Mouse (Mus musculus): Measurements from ENCODE around the gene Vps13d.

Gene Vps13d

DNA sequence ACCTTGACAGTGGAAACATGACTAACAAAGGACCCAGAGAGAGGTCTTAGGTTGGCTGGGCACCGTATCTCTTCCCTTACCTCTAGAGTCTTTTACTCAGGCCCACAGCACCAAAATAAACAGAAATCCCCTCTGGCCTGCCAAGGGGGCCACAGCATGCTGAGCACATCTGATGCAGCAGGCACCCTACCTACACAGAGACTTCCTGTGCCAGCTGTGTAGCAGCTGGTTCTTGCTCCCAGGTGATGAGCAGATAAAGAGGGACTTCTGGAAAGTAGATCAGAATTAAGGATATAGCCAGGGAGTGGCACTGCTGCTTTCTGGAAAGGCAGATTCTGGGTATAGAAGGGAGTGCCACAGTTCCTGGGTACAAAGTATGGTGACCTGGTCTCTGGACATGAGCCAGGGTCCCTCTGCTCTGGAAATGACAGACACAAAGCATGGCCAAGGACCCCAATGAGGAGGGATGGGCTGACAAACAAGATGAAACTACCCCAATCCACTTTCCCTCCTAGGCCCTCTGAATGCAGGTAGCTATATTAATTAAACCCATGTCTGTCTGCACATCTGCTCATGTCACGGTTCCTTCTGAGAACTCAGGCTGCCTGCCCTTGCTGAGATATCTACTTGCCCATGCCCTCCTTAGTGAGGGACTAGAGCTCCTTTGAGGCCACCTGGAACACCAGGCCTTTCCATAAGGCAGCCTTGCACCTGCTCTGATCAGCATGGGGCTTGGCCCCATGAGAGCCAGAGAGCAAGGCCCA, 195.8 kb downstream of the Vps13d start:
- DNase-seq: no peak

DNA sequence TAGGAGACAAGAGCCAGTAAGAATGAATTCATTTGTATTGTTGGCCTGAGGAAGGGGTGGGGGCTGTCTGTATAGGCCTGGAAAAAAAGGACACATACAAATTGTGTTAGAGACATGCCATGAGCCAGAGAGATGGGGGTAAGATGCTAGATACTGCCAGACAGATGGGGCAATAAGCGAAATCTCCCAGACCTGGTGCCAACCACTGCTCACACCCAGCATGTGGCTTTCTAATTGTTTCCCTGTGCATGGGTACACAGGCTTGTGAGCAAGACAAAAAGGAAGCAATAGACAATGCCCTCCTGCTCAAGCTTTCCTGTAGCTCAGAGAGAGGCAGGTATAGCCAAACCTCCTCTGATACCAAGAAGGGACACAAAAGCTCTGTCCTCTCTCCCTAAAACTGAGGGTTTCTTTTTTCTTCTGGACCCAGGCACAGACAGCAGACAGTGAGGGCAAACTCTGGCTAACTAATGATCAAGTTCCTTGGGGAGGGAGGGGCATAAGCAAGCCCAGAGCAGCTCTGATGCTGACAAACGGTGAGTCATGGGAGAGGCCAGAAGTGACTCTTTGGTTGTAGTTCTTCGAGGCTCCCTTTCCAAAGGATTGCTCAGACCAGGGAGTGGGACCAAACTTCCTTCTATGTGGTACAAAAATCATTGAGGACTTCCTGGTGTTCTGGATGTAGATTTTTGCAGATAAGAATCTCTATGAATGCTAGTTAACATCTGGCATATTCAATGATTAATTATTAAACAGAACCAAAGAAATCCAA, 196.7 kb downstream of the Vps13d start:
- no peak for DNase-seq

DNA sequence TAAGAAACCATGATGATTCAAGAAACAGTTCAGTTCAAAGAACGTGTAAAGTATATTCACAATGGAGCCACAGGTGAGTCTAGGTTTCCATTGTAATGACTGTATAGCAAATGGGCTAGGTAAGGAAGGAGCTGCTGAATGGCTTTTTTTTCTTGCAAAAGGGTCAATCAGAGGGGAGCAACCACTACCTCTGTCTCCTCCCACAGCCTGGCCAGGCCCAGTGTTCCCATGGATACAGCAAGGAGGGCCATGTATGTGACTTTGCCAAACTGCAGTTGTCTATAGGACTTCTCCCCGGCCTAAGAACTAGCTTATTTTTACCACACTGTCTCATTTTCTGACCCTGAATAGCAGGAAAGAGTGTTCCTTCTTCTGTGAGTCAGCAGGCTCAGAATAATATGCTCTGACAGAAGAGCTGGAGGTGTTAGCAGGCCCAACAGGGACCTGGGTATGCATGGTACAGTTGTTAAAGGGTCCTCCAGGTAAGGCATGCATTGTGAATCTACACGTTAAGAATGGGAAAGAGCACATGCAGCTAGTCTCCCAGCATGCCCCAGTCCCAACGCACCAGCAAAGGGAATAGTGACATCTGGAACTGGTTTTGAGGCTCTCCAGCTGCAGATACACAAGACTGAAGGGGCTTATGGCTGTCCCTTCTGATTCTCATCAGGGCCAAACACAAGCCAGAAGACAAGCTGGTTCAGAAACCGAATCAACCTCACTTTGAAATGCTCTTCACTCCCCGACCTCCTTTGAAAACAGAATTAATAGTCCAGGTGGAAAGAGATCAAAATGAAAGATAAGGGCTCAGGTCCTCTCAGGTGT, 197.6 kb downstream of the Vps13d start:
- DNase-seq: no peak

DNA sequence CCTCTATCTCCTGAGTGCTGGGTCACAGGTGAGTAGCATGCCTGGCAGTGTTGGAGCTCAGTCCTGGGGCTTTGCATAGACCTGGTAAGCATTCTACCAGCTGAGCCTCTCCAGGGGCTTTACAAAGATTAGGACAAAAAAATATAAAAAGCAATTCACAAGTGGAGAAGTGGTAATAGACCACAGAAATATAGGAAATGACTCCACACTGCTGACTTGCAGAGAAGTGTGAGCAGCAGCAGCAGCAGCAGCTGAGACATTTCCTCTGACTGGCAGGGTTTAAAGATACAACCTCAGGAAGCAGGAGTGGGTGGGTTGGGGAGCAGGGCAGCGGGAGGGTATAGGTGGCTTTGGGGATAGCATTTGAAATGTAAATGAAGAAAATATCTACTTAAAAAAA, 199.0 kb downstream of the Vps13d start:
- DNase-seq: no peak

DNA sequence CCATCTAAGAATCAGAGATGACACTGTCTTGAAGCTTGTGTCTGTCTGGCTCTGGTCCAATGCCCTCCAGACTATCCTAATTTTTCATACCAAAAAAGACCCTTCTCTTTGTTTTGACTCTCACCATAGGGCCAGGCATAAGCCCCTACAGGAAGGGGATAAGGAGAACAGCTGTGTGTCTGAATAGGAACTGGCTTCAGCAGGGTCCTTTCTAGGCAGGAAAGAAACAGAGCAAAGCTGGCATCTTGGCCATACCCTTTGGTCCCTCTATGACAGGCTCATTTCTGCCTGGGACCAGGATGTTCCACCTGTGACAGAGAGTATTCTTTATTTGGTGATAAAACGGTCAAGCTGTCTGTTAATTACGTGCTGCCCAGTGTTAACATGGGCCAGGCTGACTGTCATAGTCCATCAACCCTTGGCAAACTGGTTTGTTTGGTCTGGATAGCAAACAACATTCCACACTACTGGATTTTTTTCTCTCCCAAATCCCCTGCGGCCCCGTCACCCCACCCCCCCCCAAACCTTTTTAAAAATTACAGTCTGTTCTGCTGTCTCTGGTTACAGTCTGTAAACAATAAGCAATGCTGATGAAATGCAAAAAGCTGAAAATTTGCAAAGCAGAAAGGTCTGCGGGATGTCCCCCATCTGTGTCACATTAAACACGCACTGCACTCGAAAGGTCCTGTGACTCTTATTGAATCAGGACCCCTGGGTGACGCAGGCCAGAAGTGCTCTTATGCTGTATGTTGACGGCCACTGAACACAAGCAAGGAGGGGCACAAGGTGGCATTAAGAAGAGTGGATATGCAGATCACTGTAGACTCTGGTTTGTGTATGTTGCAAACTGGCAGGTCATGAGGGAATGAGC, 201.5 kb downstream of the Vps13d start:
- no peak for DNase-seq

DNA sequence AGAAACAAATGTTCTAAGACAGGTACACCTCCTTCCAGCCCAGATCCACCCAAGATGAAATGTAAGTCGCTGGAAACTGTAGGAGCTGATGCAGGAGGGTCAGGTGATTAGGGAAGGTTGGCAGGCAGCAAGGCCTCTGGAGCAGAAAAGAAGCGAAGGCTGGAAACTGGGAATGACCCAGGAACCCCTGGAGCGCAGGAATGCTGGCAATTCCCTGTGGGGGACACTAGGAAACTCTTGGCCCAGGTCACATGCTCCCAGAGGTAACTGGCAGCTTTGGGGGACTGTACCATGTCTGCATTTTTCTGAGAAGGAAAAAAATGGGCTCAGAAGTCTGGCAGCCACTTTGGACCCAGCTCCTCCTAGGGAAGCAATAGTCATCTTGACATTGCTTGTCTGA, 202.4 kb downstream of the Vps13d start:
- DNase-seq: no peak

DNA sequence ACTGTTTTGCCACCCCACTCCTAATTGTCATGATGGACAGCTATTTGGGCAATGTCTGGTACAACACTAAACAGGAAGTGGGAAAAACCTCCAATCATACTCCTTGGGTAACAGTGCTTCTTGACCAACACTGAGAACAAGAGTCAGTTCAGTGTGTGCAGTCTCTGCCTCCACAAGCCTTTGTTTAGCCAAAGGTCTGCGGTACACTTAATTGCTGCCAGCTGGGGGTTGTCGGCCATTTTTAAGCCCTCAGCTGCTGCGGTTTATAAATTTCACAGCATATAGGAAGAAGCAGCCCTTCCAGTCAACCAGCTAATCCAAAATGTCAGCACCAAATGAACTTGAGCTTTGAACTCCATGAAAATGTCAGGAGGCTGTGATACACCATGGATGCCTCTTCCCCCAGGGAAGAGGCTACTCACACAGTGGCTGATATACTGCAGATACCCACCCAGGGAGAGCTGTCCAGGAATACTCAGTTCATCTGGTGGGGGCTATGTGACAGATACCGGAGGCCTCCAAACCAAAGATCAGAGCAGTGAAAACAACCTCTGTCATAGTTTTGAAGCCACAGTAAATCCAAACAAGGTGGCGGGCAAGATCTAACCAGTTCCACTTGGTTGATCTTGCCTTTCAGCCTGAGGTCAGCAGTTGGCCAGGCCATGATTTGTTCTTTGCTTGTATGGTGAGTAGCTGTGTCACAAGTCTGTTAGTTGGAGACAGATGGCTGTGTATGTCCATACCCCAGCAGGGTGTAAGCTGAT, 206.2 kb downstream of the Vps13d start:
- DNase-seq: no peak

DNA sequence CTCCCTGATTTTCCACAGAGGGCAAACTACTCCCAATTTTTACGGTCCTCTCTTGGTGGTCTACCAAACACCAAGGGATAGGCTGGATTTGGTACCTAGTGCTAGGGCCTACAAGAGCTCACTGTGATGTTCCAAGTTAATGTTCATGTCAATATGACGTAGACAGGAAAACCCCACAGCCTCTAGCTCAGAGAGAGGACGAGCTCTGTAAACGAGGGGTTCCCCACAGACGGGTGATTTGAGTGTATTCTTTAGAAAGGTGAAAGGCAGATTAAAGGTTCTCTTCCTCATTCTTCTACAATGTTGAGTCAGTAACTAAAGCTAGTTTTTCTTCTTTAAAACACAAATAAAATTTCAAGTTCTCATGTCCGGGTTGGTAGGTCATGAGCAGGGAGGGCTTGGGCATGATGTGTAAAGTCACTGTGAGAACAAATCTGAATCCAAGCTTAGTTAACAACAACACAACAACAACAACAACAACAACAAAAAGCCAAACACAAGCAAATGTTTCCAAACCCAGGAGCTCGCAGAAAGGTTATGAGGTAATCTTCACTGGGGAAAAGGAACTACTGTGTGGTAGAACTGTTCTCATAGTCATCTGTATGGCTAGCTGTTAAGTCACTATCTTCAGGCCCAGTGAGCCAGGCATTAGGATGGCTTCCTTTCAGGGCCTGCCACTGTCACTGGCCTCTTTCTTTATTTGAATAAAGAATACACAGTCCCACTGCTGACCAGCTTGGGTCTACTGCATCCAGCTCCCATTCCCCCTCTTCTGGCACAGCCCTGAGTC, 208.6 kb downstream of the Vps13d start:
- DNase-seq: no peak

DNA sequence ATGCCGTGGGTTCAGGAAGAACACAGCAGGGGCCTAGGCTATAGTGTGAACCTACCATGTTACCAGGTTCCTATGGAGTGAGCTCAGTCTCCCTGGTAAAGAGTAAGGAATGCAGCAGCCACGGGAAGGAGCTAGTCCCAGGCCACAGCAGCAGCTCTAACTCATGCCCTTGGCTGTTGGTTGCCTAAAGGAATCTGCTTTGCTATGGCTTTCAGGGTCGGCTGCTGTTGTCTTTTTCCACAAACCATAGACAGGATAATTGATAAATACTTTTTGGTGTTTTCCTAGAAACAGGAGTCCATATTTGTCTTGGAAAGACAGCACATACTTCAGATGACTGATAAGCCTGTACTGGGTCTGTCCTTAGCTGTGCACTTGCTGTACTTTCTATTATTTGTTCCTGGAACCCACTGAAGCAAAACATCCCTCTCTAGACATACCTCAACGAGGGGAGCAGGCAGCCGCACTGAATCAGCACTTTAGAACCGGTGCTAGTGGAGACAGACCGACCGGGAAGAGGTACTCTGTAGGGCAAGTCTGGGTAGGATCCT, 210.9 kb downstream of the Vps13d start:
- DNase-seq: no peak

DNA sequence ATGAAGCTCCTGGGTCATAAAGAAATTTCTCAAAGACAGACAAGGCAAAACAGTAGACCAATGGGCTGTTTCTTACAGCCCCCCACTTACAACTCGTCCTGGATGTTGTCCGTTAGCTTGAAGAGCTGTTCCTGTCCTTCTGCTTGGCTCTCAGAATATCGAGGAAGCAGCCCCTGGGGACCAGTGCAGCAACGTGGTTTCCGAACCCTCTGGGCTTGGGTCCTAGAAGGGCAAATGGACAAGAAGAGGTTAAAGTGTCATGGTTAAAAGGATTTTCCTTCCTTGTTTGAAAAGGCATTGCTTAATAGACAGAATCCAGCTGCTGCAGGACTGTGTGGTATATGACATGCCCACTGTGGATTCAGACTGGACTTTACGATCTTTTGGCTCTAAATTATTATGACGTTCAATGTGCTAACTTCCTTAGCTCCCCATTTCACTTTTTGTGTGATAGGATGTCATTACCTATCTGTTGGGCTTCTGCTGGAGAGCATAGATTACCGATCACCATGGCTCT, 211.5 kb downstream of the Vps13d start:
- DNase-seq: no peak

DNA sequence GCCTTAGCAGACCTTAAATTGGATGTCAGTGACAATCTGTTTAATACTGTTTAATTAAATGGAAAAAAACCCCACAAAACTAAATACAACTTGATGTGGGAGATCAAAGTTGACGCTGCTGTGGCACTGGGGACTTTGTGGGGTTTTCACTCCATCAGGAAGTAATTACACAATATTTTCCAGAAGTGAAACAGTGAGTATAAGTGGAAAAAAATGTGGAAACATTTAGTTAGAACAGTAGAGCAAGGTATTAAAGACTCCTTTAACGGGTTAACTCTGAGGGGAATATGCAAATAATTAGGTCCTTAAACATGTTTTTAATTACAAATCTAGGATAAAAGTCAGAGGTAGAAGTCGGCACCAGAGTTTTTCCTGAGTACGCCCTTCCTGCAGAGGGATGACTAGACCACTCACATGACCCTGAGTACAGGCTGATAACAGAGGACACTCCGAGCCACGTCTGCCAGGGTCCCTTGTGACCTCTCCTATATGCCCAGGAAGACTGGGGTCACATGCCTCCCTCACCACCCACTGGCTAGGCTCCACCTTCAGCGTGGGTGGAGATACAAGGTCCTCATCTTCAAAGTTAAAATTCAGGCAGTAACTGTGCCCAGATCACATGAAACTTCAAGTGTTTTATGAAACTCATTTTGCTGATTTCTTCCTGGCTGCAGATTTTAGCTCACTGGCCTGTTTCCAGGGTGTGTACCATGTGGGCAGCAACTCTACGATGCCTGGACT, 213.8 kb downstream of the Vps13d start:
- peak; percentile 77 for DNase-seq

DNA sequence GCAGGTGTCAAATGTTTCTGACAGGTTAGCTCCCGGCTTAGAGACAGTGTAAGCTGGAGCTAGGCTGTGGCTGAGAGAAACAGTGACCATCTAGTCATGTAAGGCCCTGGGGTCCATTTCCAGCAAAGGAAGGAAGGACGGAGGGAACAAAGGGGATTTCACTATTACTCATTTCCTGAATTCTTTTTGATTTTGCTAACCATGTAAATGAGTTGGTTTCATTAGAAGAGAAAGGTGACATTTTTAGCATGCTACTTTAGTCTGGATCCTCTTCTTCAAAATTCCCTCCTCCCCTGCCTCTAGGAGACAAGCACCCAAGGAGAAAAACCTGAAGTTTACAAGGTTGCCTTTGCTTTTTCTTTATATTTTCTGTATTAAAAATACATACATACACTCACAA, 214.7 kb downstream of the Vps13d start:
- no peak for DNase-seq

DNA sequence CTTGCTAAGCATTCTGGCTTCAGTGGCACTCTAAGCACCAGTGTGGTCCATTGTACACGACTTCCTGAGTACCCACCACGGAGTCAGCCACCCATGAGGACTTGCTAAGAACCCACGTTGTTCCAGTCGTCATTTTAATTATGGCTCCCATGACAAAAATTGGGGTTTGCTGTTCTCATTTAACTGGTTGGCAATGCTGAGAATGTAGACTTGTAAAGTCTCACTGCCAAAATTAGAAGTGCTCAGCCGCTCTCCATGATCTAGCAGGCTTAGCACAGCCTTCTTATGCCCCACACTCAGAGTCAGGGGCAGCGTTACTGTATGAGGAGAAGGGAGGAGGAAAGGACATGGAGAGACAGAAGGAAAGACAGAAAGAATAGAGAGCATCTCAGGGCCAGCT, 216.8 kb downstream of the Vps13d start:
- DNase-seq: no peak

DNA sequence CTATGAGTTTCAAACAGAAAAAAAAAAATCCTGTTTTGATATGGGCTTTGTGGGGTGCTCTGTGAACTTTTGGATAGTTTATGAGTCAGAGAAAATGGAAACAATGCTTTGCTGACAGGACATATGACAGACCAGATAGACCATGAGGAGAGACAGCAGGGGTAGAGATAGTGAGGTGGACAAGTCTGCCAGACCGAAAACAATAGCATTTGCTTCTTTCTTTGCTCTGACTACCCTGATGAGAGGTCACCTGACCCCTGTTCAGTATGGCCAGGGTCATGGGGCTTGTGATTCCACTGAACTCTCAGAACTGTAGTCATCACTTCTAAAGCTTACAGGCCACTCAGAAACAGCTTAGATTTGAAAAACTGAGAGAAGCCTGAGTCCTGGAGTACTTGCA, 217.7 kb downstream of the Vps13d start:
- no peak for DNase-seq

DNA sequence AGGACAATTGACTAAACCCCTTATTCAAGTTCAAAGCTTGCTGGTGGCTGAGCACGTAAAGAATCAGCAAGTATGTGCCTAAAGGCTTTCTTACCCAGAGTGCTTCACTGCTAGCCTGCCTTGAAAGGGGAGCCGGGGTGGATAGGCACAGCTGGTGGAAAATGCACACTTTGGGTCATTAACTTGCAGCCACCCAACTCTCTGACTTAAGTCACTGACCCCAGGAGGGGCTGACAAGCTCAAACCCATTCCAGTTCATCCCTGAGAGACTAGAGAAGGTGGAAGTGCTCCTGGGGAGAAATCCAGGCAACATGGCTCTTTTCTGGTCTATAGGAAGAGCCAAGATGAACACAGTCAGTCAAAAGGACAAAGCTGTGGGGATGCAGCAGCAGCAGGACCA, 219.3 kb downstream of the Vps13d start:
- DNase-seq: no peak

DNA sequence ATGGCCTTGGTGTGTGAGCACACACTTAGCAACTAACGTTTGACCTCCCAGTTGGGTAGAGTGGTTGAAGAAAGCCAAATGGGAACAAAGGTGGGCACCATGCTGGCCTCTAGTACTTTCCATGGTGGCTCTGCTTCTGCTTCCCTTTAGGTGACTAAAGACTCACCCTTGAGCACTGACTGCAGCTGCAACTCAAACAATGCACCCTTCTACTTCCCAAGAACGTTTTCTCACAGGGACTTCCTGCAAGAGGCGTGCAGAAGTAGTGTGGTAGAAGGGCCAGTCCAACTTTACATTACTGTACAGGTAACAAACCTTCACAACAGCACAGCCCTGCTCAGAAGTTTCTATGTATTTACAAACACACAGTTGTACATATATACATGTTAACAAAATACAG, 220.3 kb downstream of the Vps13d start:
- DNase-seq: no peak

DNA sequence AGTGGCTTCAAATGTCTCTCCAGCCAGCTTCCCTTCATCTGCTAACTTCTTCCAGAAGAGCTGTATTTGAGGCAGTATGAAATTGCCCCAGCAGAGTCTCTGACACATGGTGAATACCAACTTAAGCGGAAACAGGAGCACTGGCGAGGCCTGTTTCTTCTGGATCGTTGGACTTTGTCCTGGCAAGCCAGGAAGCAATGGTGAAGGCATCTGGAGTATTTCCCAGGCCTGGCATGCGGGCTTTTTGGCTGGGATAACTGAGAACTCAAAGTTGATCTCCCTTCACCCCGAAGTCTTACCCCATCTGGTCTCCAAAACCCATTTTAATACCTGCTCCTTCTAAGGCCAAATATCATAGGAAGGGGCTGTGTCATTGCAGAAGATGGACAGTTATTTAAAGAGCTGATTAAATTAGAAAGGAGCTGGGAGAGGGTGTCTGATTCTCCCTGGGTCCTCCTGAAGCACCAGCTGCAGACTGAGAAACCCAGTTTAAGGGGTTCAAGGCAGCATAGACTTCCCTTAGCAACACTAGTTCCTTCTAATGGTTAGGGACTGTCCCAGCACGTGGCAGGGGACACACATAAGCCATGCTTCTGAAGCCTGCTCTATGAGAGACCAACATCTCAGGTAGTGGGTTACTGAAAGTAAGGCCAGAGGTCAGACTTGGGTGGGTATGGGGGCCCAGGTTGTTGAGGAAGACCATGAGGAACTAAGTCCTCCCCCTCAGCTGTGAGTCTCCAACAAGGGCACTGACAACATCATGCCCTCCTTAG, 221.7 kb downstream of the Vps13d start:
- peak; percentile 22 for DNase-seq

DNA sequence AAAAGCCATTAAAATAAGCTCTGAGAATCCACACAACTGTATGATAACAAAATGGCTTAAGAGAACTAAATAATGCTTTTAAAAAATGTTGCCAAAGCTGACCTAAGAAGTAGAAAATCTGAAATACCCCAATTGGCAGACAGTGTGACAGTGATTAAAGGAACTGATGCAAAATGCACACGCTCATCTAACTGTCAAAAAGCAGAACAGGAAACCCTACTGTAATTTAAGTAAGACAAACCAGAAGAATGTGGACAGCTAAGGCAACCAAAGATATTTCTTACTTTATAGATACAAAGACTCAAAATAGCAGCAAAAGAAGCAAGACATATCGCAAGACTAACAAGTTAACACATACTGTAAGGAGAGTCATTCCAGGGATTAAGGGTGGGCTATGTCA, 223.8 kb downstream of the Vps13d start:
- DNase-seq: no peak

DNA sequence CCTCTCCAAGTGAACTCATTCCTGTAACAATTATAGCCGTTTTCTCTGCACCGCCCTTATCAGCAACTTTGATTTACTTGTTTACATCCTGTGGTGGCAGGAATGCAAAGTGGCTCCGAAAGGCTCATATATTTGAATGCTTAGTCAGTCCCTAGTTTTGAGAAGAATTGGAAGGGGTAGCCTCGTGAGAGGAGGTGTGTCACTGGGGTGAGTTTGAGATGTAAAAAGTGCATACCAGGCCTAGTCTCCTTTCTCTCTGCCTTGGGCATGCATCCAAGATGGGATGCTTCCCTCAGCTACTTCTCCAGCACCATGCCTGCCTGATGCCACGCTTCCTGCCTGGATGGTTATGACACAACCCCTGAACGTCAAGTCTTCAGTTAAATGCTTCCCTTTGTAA, 225.8 kb downstream of the Vps13d start:
- no peak for DNase-seq
